Mouse (Mus musculus): ENCODE measurements around the gene Tspan12.
A peak's percentile ranks its signal among the peaks of the same experiment; 100 is the strongest.

Gene Tspan12

GRCm38 (mm10) chr6:21768745-21769446 is 83.4 kb downstream of the Tspan12 start:
- DNase-seq: no peak

GRCm38 (mm10) chr6:21767787-21768221 is 84.5 kb downstream of the Tspan12 start:
- no peak for DNase-seq

DNA sequence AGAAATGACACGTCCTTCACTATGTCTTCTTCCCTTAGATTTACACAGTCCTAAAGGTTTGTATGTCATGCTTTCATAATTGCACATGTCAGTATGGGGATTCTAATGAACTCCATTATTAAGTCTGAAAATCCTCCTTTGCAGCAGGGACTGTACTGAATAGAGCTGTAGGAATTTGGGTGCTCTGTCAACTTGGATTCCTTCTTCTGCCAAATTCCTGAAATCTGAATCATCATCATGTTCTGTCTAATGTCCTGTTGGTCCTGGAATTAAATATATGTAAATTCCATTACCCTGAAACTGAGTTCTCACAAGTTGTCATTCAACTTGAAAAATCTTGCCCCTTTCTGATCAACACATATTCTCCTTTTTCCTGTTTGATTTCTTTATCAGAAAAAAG is 104.8 kb downstream of the Tspan12 start:
- DNase-seq: no peak

DNA sequence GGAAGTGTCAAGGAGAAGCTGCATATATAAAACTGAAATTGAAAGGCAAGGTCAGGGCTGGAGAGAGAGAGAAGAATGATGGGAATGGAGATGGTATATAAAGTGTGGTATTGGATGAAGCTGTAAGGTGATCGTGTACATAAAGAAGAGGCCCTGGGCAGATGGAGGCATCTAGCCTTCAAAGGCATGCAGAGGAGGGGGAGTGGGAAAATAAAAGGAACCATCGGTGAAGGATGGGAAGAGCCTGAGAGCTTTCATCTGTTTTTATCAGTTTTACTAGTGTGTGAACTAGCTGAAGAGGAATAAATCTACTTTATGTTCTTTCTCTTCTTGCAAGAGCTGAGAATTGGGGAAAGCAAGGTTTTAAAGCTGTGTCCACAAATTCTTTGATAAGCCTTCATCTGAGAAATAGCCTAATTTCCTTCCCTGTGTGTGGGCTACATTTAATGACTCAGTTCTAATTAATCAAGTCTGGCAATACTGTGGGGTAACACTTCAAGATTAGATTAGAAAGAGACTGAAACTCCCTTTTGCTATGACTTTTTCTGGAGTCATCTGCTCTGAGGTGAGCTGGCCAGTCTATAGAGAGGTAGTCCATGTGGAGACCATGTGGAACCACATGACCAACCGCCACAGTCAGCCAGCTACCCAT is 107.6 kb downstream of the Tspan12 start:
- no peak for DNase-seq

- DNase-seq: no peak
These were observed 111.7 kb downstream of the Tspan12 start for GRCm38 (mm10) chr6:21740606-21741005.

- DNase-seq: peak; percentile 43 to 54
These were observed 130.1 kb downstream of the Tspan12 start for GRCm38 (mm10) chr6:21722238-21722637.

Data from cerebellum, postnatal 25 days (tissue).